Mouse (Mus musculus) erythroblast, embryonic 14.5 days (primary cell): ENCODE results near the gene Stk33.

Experiments used
- GATA1 ChIP-seq: IDR thresholded peaks from 2 replicates; pipeline ENCODE4 v1.6.1; 2012; ENCODE audit warnings: low read length, inconsistent platforms, mixed read lengths
- TAL1 ChIP-seq: IDR thresholded peaks from 3 replicates; pipeline ENCODE4 v1.6.1; 2012; ENCODE audit warnings: low read length, inconsistent platforms, mixed read lengths

DNA sequence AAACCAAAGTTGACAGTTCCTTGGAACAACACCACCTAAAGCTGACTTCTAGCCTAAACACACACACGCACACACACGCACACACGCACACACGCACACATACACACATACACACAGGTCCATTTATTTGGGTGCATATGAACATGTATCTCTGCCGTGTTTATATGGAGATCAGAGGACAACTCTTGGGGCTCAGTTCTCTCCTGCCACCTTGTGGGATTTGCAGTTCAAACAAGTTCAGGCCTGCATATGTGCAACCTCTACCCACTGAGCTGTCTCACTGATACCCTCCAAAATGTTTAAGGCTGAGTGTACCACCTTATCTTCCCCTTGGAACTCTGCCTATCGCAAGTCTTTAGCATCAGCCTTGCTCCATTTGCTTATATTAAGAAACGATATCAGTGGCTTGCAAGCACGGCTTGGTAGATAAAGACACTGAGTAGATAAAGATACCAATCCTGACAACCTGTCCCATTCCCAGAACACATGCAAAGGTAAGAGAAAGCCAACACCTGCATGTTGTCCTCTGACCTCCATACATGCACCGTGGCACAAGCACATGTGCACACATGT is 1.9 kb upstream of the Stk33 start:
- TF ChIP-seq GATA1 (no peak), TAL1 (no peak)
